Mouse (Mus musculus) c-Kit-negative CD71-positive TER-119-positive erythroid progenitor cells, embryonic 14.5 days (primary cell): ENCODE measurements around the gene Uchl4.
"Not testable (repeated sequence)": the region's sequence is repeated elsewhere in the genome, so short reads cannot be mapped to it uniquely, and the experiment has no call there.

Experiments used
- DNase-seq: peaks from one replicate; pipeline ENCODE4 v3.0.0-alpha.2; 2013; ENCODE audit warnings: low read depth, low spot score

Uchl4 gene

DNA sequence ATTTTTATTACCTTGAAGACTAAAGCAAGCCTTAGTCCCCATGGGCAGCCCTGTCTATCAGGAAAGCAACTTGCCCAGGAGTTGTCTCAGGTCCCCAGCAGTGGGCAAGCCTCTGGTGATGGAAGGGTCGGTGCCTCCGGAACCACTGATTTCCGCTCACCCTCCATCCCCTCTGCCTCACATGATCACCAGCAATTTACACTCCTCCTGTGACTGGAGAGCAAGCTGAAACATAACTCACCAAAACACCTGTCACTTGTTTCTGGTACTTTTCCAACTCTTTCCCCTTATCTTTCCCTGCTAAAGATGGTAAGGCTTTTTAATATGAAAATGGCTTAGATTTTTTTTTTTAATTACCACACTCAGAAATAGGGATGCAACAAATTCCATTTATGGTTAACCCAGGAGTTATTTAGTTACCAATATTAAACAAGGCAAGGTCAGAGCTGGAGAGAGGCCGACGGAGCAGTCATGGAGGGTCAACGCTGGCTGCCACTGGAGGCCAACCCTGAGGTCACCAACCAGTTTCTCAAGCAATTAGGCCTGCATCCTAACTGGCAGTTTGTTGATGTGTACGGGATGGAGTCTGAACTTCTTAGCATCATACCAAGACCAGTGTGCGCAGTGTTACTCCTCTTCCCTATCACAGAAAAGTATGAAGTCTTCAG lies at the start of gene Uchl4:
Gene Uchl4 (plus strand): TSS at position 434 of the 668 bp plus-strand sequence.
- DNase-seq, result no peak

DNA sequence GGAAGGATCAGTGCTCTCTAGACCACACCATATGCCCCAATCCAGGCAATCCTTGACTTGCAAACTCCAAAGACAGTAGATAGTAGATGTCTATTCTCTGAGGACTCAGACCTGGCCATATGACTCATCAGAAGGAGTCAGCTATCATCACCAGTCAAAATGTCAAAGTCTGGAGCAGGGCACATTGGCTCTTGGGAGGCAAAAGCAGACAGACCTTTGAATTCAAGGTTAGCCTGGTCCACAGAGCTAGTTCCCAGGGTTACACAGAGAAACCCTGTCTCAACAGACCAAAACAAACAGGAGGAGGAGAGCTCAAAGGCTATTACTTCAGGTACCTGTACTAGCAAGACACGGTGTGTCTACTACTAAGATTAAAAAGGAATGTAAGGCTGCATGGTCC lies 41.1 kb upstream of the Uchl4 start:
- no peak for DNase-seq

DNA sequence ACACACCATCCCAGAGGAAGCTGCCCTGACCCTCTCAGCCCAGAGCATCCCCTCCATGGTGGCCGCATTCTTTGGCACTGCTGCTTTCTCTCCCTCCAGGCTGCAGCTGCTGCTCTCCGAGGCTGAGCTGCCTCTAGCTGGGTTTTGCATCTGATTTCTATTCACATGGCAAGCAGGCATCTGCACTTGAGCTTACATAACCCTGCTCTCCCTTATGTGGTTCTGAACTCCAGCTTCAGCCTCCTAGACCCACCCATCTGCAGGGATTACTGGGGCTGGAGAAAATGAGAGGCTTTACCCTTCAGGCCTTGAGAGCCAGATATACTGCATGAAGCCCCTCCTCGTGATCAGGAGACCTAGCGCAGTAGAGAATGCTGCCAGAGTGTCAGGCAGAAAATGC lies 39.4 kb upstream of the Uchl4 start:
- DNase-seq, result no peak

DNA sequence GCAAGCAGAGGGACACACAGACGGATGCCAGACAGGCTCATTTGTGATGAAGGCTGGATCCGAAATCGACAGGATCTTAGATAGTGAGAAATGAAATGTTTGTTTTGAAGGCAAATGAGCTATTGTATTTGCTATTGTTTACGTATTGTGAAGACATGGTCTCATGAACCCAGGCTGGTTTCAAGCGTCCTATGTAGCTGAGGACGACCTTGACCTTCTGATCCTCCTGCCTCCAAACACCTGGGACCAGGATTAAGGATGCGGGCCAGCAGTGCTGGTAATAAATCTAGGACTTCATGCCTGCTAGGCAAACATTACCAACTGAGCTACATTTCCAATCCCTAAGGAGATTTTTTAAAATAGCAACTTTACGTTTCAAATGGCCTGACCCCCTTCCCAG lies 37.5 kb upstream of the Uchl4 start:
- no peak for DNase-seq

DNA sequence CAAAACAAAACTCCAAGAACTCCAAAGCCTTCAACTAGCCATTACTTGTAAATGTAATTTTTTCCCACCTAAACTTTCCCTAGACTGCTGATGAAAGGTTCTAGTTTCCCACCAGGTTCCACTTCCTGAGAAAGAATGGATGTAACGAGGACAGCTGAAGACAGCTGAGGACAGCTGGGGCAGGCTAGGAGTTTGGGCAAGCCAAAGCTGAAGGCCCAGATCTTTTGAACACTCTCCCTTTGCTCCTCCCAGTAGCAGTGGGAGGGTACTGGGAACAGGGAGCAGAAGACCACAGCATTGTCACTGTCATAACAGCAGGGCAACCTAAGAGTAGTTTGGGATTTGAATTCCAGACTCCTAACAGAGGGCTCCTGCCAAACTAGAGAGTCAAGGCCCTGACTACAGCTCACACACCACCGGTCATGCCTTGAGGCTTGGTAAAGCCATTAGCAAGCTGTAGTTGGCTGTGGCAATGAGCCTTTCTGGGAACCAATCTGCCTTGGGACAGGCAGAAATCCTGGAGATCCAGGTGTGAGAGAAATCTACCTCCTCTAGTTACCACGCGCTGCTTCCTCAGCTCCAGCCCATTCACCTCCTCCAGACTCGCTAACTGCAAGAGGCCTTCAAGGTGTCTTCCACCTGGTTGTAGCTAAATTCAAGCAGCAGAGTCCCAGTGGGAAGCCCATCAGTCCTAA lies 36.8 kb upstream of the Uchl4 start:
- no peak for DNase-seq

DNA sequence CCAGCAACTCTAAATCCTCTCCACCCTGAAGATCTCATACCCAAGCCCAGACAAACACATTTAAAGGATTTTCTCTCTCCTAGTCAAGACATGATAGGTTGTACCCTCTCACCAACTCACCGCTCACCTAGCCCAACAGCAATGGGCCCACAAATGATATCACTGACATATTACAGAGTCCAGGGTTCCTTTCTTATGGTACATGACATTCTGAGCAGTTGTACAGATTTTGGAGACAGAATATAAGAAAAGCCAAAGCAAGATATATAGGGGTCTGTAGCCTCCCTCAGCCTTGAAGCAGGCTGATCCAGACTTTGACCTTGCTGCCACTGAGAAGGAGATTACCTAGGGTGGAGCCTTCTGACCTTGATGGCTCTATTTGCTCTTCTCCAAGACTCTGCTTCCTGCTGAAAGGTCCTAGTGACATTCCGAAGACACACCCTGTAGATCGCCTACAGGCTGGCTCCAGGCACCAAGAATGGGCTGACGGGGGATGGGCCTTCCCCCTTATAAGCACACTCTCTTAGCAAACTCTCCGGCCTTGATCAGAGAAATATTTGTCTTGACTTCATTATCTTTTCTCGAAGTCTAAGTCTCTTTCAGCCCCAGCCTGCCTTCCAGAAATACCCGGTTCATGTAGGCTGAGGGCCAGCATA lies 36.1 kb upstream of the Uchl4 start:
- not testable (repeated sequence) for DNase-seq

DNA sequence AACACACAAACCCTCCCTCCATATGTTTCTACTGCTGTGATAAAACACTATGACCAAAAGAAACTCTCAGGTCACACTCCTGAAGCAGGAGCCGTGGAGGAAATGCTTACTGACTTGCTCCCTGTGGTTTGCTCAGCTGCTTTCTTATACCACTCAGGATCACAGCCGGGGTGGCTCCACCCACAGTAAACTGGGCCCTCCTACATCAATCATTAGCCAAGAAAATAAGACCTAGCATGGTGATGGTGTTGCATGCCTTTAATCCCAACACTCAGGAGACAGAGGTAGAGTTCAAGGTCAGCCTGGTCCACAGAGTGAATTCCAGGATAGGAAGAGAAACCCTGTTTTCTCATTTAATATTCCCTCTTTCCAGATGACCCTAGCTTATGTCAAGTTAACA lies 35.1 kb upstream of the Uchl4 start:
- no peak for DNase-seq

DNA sequence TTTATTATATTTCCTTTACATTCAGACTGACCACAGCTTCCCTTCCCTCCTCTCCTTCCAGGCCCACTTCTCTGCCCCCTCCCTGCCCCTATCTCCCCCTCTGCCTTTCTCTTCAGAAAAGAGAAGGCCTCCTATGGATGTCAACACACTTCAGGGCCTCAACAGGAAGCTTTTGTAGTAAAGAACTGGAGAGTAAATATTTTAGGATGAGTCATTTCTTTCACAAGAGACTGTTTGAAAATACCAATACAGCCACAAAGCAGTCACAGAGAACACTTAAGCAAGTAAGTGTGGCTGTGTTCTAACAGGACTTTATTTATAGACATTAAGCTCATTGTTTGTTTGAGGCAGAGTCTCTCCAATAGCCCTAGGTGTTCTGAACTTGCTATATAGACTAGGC lies 32.7 kb upstream of the Uchl4 start:
- no peak for DNase-seq

DNA sequence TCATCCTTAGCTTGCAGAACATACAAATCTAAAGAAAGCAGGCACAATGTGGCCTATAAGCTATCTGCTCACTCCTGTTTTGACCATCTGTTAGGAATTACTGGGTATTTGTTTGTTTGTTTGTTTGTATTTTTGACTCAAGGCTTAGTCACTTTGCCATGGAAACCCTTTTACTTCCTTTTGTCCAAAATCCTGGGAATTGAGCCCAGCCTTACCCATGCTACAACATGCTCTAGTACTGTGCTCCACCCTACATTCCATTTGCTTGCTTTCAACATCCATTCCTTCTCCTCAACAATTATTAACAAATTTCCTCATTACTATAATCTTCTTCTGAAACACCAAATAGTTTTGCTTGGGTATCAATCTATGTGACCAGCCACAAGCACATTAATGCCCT lies 32.1 kb upstream of the Uchl4 start:
- DNase-seq, result no peak

DNA sequence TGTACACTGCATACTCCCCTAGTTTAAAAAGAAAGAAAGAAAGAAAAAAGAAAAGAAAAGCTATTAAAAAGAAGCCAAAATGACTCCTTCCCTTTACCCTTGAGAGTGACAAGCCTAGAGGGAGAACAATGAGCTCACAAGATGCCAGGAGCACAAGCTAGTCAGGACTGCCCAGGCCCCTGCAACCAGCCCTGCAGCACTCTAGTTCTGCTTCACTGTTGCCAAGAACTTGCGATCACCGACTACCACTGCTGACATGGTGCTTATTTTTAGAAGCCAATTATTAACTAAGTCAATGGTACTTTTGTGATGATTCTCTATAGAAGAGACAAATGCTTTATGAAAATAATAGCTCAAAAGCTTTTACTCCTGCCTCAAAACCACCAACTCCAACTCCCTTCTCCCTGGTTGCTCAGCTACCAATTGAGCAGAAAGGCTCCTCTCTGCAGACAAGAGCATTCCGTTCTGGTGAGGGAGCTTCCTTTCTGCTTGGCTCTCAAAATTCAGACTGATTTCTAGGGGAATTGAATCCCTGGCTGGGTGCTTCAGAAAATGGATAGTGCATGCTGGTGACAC lies 27.4 kb upstream of the Uchl4 start:
- DNase-seq, result no peak

DNA sequence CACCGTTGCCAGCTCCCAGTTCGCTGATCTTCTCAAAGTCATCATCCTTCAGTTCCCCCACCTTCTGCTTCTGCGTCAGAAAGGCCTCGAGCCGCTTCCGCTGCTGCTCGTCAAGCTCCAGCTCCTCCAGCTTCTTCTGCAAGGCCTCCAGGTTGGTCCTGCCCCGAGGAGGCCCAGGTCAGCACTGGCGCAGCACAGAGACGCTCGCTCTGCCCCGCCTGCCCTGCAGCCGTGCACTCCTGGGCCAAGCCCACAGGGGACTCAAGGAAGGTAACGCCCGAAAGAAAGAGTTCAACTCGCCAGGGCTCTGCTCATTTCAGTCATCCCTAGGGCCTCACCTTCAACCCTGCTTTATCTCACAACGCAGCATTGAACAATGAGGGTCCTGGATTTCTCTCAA lies 20.5 kb upstream of the Uchl4 start:
- no peak for DNase-seq

DNA sequence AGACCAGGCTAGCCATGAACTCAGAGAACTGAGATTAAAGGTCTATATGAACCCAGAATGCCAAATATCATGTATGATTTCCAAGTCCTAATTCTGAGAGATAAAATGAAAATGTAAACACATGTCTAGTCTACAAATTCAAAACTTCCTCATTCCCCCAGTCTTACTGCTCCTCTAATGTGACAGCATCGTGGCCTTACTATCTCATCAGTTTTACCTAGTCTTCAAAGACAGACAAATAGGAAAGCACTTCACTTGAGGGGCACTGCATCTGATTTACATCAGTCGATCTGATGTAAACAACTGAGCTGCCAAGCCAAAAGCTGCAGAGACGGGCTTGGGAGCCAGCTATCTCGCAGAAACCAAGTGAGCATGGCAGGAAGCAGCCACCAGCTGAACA lies 18.9 kb upstream of the Uchl4 start:
- DNase-seq, result no peak

DNA sequence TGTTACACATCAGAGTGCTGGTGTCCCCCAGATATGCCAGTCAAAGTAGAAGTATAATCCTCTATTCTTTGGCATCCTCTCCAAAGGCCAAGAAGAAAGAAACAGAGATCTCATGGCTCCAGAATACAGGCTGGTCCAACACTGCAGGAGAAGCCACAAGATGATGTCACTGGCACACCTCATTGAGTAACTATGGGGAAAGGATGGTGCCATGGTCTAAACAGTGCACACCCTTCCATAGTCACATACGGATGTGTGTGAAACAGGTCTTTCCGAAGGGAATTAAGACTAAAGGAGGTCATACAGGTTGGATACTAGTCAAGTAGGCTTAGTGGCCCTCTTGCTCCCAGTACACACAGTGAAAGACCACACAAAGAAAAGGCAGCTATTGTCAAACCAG lies 18.4 kb upstream of the Uchl4 start:
- no peak for DNase-seq

DNA sequence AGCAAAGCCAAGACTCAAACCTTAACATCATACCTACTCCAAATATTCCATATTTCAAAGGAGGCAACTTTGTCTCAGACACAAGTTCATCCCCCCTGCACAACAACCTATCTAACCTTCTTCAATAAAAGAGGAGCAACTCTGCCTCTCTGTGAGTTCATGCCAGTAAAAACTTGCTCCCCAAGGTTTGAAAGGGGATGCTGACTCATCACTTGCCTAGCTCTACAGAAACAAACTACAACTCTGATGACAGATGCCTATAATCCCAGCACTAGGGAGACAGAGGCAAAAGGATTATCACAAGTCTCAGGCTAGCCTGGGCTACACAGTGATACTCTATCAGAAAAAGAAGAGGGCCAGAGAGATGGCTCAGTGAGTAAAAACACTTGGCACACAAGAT lies 17.1 kb upstream of the Uchl4 start:
- DNase-seq, result no peak

DNA sequence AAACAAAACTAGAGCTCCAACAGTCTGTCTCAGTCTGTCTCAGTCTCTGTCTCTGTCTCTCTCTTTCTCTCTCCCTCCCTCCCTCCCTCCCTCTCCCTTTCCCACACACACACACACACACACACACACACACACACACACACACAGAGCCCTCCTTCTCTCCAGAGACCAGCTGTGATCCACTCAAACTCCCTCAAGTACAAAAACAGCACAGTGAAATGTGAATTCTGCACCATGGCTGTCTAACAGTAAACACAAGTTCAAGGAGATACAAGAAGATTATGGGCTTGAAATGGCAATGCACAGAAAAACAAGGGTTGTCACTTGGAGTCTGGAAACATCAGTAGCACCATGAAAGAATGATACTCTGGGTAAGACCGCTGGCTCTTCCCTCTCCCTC lies 15.7 kb upstream of the Uchl4 start:
- DNase-seq, result no peak

DNA sequence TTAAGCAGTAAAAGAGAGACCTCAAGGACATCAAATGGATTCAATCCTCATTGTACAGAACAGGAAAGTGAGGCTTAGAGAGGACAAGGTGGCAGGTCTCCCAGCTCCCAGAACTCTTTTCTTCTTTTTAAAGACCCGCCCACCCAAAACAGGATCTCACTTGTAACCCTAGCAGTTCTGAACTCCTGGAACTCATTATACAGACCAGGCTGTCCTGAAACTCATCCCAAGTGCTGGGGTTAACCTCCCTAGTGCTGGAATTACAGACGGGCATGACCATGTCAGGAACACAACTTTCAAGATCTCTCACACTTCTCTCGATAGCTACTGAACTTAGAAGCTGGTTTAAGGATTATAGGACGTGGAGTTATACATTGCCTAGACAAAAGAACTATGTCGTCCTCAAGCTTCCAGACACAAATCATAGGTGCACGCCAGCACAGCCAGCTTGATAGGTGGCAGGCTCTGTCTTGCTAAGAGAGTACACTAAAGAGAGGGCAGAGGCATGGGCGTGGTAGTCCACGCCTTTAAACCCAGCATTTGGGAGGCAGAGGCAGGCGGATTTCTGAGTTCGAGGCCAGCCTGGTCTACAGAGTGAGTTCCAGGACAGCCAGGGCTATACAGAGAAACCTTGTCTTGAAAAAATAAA lies 15.1 kb upstream of the Uchl4 start:
- no peak for DNase-seq

DNA sequence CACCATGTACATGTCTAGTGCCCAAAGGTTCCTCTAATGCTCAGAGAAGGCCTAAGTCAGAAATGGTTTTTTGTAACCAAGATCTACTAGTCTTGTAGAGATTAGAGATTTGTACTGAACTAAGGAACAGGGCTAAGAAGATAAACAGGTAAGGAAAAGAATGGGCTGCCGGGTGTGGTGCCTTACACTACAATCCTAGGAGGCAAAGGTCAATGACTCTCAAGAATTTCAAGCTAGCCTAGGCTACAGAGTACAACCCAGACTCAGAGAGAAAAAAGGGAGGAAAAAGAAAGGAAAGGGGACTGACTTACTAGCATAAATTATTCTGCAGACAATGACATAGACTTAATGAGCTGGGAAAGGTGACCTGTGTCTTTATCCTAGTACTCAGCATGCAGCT lies 14.4 kb upstream of the Uchl4 start:
- DNase-seq, result no peak

DNA sequence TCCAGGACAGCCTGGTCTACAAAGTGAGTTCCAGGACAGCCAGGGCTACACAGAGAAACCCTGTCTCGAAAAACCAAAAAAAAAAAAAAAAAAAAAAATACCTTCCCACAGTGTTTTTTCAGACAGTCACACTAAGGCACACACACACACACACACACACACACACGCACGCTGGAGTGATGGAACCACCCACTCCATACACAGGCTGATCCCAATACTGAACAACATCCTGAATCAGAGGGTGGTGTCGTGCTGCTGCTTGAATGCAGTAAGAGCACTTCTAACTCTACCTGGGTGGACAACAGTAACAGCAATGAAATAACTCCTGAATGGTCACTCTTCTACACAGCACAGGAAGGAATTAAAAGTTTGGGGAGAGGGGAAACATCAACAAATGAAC lies 13.5 kb upstream of the Uchl4 start:
- no peak for DNase-seq

DNA sequence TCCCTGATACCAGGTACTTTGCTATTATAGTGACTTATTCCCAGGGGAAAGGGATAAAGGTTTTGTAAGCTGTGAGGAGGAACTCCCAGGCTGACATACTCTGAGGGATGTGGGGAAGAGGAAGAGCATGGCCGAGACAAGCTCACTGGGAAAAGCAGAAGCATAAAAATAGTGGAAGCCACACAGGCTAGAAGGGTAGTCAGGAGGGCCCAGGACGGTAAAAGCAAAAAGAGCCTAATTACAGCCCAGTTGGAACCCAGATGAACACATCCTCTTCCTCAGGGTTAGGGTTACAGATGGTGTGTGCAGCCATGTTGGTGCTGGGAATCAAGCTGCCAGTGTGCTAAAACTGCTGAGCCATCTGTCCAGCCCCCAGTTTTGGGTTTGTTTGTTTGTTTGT lies 12.9 kb upstream of the Uchl4 start:
- DNase-seq, result no peak

DNA sequence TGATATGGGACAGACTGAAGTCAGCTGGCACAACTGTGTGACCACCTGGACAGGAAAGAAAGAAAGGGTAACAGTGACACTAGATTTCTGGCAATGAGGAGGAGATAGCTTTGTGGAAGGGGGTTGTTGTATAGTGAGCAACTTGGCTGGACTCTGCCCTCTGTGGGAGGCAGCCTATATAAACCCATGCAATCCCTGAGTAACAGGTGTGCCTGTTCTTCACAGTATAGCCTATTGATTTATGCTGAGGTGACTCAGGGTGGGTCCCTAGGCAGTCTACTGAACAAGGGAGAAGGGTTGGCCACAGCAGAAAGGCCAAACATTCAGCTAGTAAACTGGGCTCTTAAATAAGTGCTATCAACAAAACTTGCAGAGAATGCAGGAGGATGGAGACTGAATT lies 9.2 kb upstream of the Uchl4 start:
- no peak for DNase-seq

DNA sequence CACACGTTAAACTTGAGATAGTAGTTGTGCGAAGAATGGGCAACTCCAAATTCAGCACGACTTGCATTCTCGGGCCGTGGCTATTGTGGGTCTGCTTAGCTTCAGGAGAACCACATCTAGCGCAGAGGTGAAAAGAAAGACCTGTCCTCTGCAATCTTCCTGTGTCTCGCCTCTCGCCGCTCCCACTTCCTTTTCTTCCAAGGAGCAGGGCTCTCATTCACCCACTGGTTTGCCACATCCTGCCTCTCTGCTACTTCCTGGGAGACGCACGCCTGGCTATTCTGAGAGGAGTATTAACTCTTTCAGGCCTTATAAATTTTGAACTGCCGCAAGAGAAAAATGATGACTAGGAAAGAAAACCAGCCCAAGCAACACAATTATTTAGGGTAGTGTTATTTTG lies 7.3 kb upstream of the Uchl4 start:
- no peak for DNase-seq

DNA sequence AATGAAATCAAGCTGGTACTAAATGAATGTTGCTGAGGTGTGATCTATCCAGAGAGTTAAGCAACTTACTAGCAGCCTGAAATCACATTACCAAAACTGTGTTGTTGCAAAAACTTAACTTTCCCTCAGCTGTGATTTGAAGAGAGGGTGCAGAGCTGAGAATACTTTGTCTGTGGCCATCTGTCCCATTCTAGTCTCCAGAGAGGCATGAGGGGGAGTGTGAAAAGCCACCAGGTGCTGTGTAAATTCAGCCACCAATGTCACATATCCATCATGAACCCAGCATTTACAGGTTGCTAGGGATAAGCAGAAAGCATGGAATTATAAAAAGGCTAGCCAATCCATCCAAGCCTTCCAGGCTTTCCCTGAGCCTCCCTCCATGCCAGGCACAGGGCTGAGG lies 6.0 kb upstream of the Uchl4 start:
- no peak for DNase-seq
